Mouse (Mus musculus): Measurements from ENCODE around the gene Adamts14.
A peak's percentile ranks its signal among the peaks of the same experiment; 100 is the strongest.

Adamts14 gene

GRCm38 (mm10) chr10:61275669-61276110 lies 2.5 kb upstream of the Adamts14 start:
- peak; percentile 79 for DNase-seq (ENCODE audit: low read depth)

- no peak for DNase-seq (ENCODE audit: low read depth)
Observed at GRCm38 (mm10) chr10:61274532-61274931, 1.3 kb upstream of the Adamts14 start.

- DNase-seq (ENCODE audit: low read depth) = no peak
Observed at GRCm38 (mm10) chr10:61273844-61274215, 592 bp upstream of the Adamts14 start.

GRCm38 (mm10) chr10:61272631-61273030 lies 607 bp downstream of the Adamts14 start:
- DNase-seq (ENCODE audit: low read depth) = peak; percentile 26

- DNase-seq (ENCODE audit: low read depth) = no peak
Observed at GRCm38 (mm10) chr10:61272089-61272626, 1.1 kb downstream of the Adamts14 start.

DNA sequence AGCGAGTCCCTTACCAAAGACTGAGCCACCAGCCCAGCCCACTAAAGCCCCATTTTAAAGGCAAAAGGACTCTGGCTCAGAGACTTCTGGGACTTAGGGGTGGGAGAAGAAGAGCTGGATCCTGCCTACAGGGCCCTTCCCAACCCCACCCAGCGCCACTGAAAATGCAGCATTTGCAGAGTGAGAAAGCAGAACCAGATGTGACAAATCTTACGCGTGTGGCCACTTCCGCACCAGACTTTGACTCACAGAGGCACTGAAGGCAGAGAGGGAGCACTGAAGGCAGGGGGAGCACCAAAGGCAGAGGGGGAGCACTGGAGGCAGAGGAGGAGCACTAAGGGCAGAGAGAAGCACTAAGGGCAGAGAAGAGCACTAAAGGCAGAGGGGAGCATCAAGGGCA lies 5.9 kb downstream of the Adamts14 start:
- no peak for DNase-seq (ENCODE audit: low read depth)

DNA sequence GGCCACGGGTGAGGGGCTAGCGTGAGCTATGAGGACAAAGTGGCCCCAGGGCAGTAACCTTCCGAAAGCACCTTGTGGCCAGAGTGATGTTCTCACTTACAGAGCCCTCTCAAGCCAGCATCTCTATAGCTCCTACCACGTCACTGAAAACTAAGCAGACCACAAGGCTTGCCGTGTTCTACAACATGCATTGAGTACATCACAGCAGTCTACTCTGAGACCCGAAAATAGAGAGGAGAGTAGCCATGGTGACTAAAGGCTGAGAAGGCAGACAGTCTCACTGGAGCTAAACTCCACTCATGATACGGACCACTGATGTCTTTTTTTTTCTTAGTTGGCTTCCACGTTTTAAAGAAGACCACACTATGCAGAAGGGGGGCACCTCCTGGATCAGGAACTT lies 9.6 kb downstream of the Adamts14 start:
- DNase-seq (ENCODE audit: low read depth) = no peak

GRCm38 (mm10) chr10:61261229-61262156 lies 11.7 kb downstream of the Adamts14 start:
- DNase-seq (ENCODE audit: low read depth) = no peak

DNA sequence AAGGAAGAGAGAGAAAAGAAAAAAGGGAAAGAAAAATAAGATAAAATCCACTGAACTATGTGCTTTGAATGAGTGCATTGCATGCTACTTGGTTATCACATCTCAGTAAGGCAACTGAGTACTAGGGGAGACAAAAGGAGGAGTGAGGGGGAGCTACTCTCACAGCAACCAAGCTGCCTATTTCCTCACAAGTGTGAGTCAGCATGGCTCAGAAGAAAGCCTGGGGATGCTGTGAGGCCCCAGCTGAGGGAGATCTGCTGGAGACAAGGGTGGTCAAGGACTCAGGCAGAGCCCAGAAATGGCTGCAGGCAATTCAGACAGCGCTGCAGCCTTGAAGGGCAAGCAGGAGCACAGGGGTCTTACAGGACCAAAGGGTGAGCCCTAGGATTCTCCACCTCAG lies 15.1 kb downstream of the Adamts14 start:
- no peak for DNase-seq (ENCODE audit: low read depth)

GRCm38 (mm10) chr10:61256665-61257064 lies 16.6 kb downstream of the Adamts14 start:
- DNase-seq (ENCODE audit: low read depth) = no peak

GRCm38 (mm10) chr10:61255190-61255589 lies 18.0 kb downstream of the Adamts14 start:
- no peak for DNase-seq (ENCODE audit: low read depth)

DNA sequence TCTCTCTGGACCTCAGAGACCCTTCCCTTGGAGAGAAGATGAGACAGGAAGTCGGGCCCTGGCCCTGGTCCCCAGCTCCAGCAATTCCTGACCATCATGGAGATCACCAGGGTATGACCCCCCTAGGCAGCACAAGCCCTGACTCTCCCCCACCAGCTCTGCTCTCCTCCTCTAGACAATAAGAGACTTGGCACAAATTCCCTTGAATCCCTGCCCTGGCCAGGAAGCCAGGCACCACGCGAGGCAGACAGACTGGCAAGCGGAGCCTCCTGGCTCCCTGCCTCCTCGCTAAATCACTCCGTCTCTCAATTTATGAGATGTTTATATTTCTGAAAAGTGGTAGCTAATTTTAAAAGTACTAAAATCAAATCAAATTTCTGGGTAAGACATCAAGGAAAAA lies 18.5 kb downstream of the Adamts14 start:
- DNase-seq (ENCODE audit: low read depth) = no peak

DNA sequence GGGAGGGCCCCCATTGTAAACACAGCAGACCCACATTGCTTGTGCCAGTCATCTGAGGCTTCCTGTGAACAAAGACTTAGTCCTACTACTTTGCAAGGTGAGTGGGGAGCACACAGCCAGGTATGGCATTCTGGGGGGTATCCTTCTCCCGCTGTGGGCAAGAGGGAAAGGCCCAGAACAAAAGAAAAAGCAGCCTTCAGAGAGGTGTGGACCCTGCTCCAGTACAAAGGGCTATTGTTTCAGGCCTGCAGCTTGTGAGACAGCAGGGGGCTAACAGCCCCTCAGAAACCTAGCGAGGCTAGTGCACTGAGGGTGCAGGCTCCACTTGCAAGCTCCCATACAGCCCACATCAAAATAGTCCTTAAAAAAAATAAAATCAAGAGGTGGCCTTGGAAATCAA lies 23.3 kb downstream of the Adamts14 start:
- no peak for DNase-seq (ENCODE audit: low read depth)

- DNase-seq (ENCODE audit: low read depth) = no peak
Observed at GRCm38 (mm10) chr10:61248596-61249114, 24.6 kb downstream of the Adamts14 start.

DNA sequence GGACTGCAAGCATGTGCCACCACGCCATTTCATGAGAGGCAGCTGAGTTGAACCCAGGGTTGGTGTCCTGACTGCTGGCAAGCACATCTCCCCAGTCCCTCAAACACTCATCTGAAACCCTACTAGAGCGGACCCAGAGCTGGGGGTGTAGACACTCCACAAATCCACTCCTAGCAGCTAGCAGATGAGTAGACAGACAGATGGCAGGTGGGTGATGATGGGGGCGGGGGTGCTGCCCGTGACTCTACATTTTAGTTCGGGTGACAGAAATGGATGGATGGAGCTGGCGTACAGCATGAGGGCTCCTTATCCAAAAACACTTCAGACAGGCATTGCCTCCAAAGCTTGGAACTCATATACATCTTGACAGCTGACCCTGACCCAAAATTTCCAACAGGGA lies 26.9 kb downstream of the Adamts14 start:
- no peak for DNase-seq (ENCODE audit: low read depth)

GRCm38 (mm10) chr10:61241961-61242421 lies 31.2 kb downstream of the Adamts14 start:
- peak; percentile 30 for DNase-seq (ENCODE audit: low read depth)

GRCm38 (mm10) chr10:61240108-61240920 lies 32.9 kb downstream of the Adamts14 start:
- no peak for DNase-seq (ENCODE audit: low read depth)

- peak; percentile 38 for DNase-seq (ENCODE audit: low read depth)
Observed at GRCm38 (mm10) chr10:61237391-61237785, 35.9 kb downstream of the Adamts14 start.

GRCm38 (mm10) chr10:61236683-61237390 lies 36.4 kb downstream of the Adamts14 start:
- no peak for DNase-seq (ENCODE audit: low read depth)

- DNase-seq (ENCODE audit: low read depth) = no peak
Observed at GRCm38 (mm10) chr10:61235677-61236267, 37.5 kb downstream of the Adamts14 start.

DNA sequence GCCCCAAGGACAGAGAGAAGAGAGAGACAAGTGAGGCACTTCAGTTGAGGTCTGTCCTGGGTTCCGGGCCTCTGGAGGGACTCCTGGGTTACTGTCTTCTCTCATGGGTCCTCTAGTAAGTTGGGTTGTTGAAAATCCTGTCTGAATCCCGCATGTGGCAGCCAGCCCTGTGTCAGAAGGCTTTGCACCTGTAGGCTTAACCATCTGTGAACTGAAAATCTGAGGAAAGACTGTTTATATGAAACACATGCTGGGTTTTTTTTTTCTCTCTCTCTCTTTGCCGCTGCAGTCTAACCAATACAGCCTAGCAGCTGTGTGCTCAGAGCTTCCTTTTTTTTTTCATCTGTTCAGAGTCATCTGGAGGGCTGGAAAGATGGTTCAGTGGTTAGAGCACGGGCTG lies 38.9 kb downstream of the Adamts14 start:
- DNase-seq (ENCODE audit: low read depth) = peak; percentile 41
